Mouse (Mus musculus): ENCODE data around the gene Ttc23.

The Ttc23 gene

GRCm38 (mm10) chr7:67645681-67646014 is 1.6 kb upstream of the Ttc23 start:
- DNase-seq (ENCODE audit: low spot score), result no peak

- no peak for DNase-seq (ENCODE audit: low spot score)
Measured at GRCm38 (mm10) chr7:67646131-67646530, 1.1 kb upstream of the Ttc23 start.

- DNase-seq (ENCODE audit: low spot score), result no peak
Measured at GRCm38 (mm10) chr7:67648376-67648775, 1.2 kb downstream of the Ttc23 start.

GRCm38 (mm10) chr7:67652211-67652610 is 5.0 kb downstream of the Ttc23 start:
- no peak for DNase-seq (ENCODE audit: low spot score)

- no peak for DNase-seq (ENCODE audit: low spot score)
Measured at GRCm38 (mm10) chr7:67654668-67655067, 7.5 kb downstream of the Ttc23 start.

GRCm38 (mm10) chr7:67655186-67655585 is 8.0 kb downstream of the Ttc23 start:
- DNase-seq (ENCODE audit: low spot score), result no peak

GRCm38 (mm10) chr7:67658110-67658509 is 10.9 kb downstream of the Ttc23 start:
- DNase-seq (ENCODE audit: low spot score), result no peak

GRCm38 (mm10) chr7:67662424-67662823 is 15.2 kb downstream of the Ttc23 start:
- DNase-seq (ENCODE audit: low spot score), result no peak

- DNase-seq (ENCODE audit: low spot score), result no peak
Measured at GRCm38 (mm10) chr7:67663981-67664694, 16.9 kb downstream of the Ttc23 start.

- no peak for DNase-seq (ENCODE audit: low spot score)
Measured at GRCm38 (mm10) chr7:67670965-67671364, 23.8 kb downstream of the Ttc23 start.

- peak; percentile 95 for DNase-seq (ENCODE audit: low spot score)
Measured at GRCm38 (mm10) chr7:67672650-67673049, 25.4 kb downstream of the Ttc23 start.

GRCm38 (mm10) chr7:67673656-67674055 is 26.4 kb downstream of the Ttc23 start:
- no peak for DNase-seq (ENCODE audit: low spot score)

- DNase-seq (ENCODE audit: low spot score), result no peak
Measured at GRCm38 (mm10) chr7:67678878-67679499, 31.8 kb downstream of the Ttc23 start.

- DNase-seq (ENCODE audit: low spot score), result no peak
Measured at GRCm38 (mm10) chr7:67681078-67681477, 33.9 kb downstream of the Ttc23 start.

- no peak for DNase-seq (ENCODE audit: low spot score)
Measured at GRCm38 (mm10) chr7:67683006-67683405, 35.8 kb downstream of the Ttc23 start.

- DNase-seq (ENCODE audit: low spot score), result no peak
Measured at GRCm38 (mm10) chr7:67686545-67686944, 39.3 kb downstream of the Ttc23 start.

GRCm38 (mm10) chr7:67688281-67688680 is 41.1 kb downstream of the Ttc23 start:
- DNase-seq (ENCODE audit: low spot score), result no peak

- DNase-seq (ENCODE audit: low spot score), result no peak
Measured at GRCm38 (mm10) chr7:67689793-67690192, 42.6 kb downstream of the Ttc23 start.

- no peak for DNase-seq (ENCODE audit: low spot score)
Measured at GRCm38 (mm10) chr7:67691036-67691435, 43.8 kb downstream of the Ttc23 start.

- no peak for DNase-seq (ENCODE audit: low spot score)
Measured at GRCm38 (mm10) chr7:67692141-67692540, 44.9 kb downstream of the Ttc23 start.

- DNase-seq (ENCODE audit: low spot score), result no peak
Measured at GRCm38 (mm10) chr7:67692791-67693538, 45.8 kb downstream of the Ttc23 start.

GRCm38 (mm10) chr7:67695906-67696305 is 48.7 kb downstream of the Ttc23 start:
- DNase-seq (ENCODE audit: low spot score), result no peak
